Mouse (Mus musculus) embryonic facial prominence, embryonic 14.5 days (tissue): ENCODE measurements around the gene Nfrkb. TPM values are rescaled to one million over a fixed set of nuclear protein-coding genes. Genes with fewer than 3 reads are reported as not detected.

ENCODE experiments used
- ATAC-seq: fragments of 200-750 bp; cut with Nextera tagmentation; 2 replicates; pipeline ENCODE4 v1.8.0; 2017; ENCODE audit warnings: low read depth, moderate number of reproducible peaks, moderate TSS enrichment
- DNase-seq: peaks from one replicate; pipeline ENCODE4 v3.0.0-alpha.2; 2015; ENCODE audit warnings: low spot score
- H3K27ac ChIP-seq: fragments of 300-500 bp; sonication (generic); replicated peaks from 2 replicates; pipeline ENCODE4 v1.5.1; 2014; ENCODE audit warnings: low read depth, mild to moderate bottlenecking, low read length, moderate library complexity
- H3K27me3 ChIP-seq: fragments of 300-500 bp; sonication (generic); replicated peaks from 2 replicates; pipeline ENCODE4 v1.6.1; 2014; ENCODE audit warnings: low read length; ENCODE audit not compliant: control insufficient read depth, insufficient read depth
- H3K36me3 ChIP-seq: fragments of 300-500 bp; sonication (generic); 2 replicates; pipeline ENCODE4 v1.6.1; 2014; ENCODE audit warnings: low read length, mixed read lengths; ENCODE audit not compliant: control insufficient read depth, insufficient read depth
- H3K4me1 ChIP-seq: fragments of 300-500 bp; sonication (generic); 2 replicates; pipeline ENCODE4 v1.6.1; 2014; ENCODE audit warnings: antibody characterized with exemption, low read length; ENCODE audit not compliant: control insufficient read depth, insufficient read depth
- H3K4me2 ChIP-seq: fragments of 300-500 bp; sonication (generic); 2 replicates; pipeline ENCODE4 v1.6.1; 2014; ENCODE audit warnings: low read depth, mild to moderate bottlenecking, low read length, moderate library complexity, mixed read lengths
- H3K4me3 ChIP-seq: fragments of 300-500 bp; sonication (generic); 2 replicates; pipeline ENCODE4 v1.5.1; 2014; ENCODE audit warnings: low read depth, mild to moderate bottlenecking, low read length
- H3K9ac ChIP-seq: fragments of 300-500 bp; sonication (generic); 2 replicates; pipeline ENCODE4 v1.6.1; 2014; ENCODE audit warnings: low read depth, mild to moderate bottlenecking, low read length, moderate library complexity, mixed read lengths
- H3K9me3 ChIP-seq: fragments of 300-500 bp; sonication (generic); 2 replicates; pipeline ENCODE4 v1.6.1; 2016; ENCODE audit warnings: low read length; ENCODE audit not compliant: control insufficient read depth
- WGBS: fragments of 180-500 bp; shearing (Covaris S2); extraction: QIAGEN DNeasy Blood & Tissue Kit; methylation state at CpG from one replicate; pipeline ENCODE4 v1.1.7; 2014; 5-methylcytosine and 5-hydroxymethylcytosine counted together
- polyA plus RNA-seq: library from polyadenylated mRNA; unstranded; fragments of >200 nt; fragmentation: Nextera tagmentation; extraction: Ambion mirVana; gene quantifications from 2 replicates; pipeline ENCODE4 v1.2.1, GENCODE M21; 2014

The Nfrkb gene
- polyA plus RNA-seq, 1 experiment from 2014 or later = 18.3 TPM

DNA sequence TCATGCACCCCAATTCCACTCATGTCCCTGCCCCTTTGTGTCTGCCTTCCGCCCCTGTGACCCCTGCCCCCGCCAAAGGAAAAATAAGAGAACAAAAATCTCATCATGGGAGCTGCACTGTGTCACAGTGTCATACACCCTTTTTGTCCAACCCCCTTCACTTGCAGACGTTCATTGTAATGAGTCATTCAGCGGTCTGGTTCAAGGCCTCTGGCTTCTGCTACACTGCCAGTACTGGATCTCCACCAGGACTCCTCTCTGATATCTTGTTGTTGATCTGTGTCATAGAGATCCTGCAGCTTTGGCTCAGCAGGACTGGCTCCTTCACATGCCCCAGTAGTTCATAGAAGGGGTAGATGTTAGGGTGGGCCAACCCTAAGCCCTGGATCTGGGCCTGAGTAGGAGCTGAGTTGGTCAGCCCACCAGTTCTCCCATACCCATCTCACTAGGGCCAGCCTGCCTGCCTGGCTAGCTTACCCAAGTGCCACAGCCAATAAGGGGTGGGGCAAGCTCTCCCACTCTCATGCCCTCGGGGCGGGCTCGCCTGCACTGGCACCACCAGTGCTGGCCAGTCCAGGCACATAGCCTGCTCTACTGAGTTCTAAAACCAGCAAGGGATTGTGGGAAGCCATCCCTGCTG is 46.5 kb downstream of the Nfrkb start:
- no peaks in the 10 kb centered on the region for H3K36me3 ChIP-seq
- WGBS = 84% methylated on average over 7 of the region's 7 CpGs
- H3K27me3 ChIP-seq = no peaks in the 10 kb centered on the region
- ATAC-seq (no peak), DNase-seq (no peak)
- no peak overlapping the region for H3K4me2 ChIP-seq
- H3K27ac ChIP-seq = no peak overlapping the region
- H3K9ac ChIP-seq = no peak overlapping the region
- H3K4me1 ChIP-seq = no peaks in the 10 kb centered on the region
- no peak overlapping the region for H3K4me3 ChIP-seq
- H3K9me3 ChIP-seq = no peaks in the 10 kb centered on the region

- Histone ChIP-seq H3K27ac (no peak overlapping the region), H3K4me3 (no peak overlapping the region), H3K9ac (no peak overlapping the region), H3K4me1 (no peaks in the 10 kb centered on the region), H3K27me3 (no peaks in the 10 kb centered on the region), H3K36me3 (no peaks in the 10 kb centered on the region), H3K9me3 (no peaks in the 10 kb centered on the region), H3K4me2 (no peak overlapping the region)
- DNase-seq (no peak), ATAC-seq (no peak)
- WGBS = 81% methylated on average over 3 of the region's 3 CpGs
Measured at GRCm38 (mm10) chr9:31433431-31433830, 47.4 kb downstream of the Nfrkb start.

DNA sequence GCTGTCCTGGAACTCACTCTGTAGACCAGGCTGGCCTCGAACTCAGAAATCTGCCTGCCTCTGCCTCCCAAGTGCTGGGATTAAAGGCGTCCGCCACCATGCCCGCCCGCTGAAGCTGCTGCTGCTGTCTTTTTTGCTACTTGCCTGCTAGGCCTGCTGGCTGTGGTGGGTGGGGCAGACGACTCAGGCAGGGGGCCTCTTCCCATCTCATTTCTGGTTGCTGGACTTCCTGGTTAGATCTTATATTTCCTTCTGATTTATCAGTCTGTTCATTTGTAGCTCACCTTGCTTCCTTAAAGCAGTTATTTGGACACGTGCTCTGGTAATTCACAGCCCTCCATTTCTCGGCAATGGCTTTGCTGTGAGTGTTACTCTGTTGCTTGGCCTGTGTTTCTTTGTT is 49.4 kb downstream of the Nfrkb start:
- Histone ChIP-seq H3K36me3 (no peaks in the 10 kb centered on the region), H3K4me3 (no peak overlapping the region), H3K4me1 (no peaks in the 10 kb centered on the region), H3K27me3 (no peaks in the 10 kb centered on the region), H3K27ac (no peak overlapping the region), H3K9ac (no peak overlapping the region), H3K4me2 (no peak overlapping the region), H3K9me3 (no peaks in the 10 kb centered on the region)
- 83% methylated on average over 8 of the region's 8 CpGs for WGBS
- DNase-seq (no peak), ATAC-seq (no peak)

DNA sequence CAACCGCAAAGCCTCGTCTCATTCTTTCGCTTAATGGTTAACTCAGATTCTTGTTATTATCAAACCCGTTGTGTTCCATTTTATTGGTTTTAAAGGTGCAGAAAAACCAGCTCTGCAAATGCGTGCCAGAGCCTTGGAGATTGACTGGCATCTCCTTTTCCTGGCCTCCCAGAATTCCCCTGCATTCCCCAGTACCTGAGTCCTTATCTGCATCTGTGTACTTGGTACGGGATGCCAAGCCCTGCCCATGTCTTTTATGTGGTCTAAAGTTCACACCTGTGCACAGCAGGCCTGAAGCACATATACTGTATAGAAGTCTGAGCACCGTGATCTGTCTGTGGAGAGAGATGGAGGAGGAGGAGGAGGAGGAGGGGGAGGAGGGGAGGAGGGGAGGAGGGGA is 51.9 kb downstream of the Nfrkb start:
- ATAC-seq (no peak), DNase-seq (no peak)
- no peaks in the 10 kb centered on the region for H3K36me3 ChIP-seq

DNA sequence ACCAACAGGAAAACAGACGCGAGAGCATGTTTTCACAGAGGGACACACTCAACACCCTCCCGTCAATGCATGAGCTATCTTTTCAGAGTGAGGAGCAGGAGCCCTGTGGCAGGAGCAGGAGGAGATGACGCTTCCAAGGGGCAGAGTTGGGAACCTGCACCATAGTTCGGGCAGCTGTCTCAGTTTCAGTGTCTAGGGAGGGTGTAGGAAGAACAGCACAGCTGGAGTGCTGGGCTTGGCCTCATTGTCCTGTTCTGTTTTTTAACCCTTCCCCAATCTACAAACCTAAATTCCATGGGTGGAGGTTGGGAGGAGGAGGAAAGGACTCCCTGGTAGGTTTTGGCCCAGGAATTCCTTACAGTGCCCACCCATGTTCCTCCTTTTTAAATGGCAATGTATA is 52.8 kb downstream of the Nfrkb start:
- ATAC-seq (no peak), DNase-seq (no peak)
- Histone ChIP-seq H3K4me2 (no peak overlapping the region), H3K4me3 (no peak overlapping the region), H3K36me3 (no peaks in the 10 kb centered on the region), H3K9ac (no peak overlapping the region), H3K4me1 (no peaks in the 10 kb centered on the region), H3K27ac (no peak overlapping the region), H3K27me3 (no peaks in the 10 kb centered on the region), H3K9me3 (no peaks in the 10 kb centered on the region)
- 58% methylated on average over 5 of the region's 5 CpGs for WGBS

More for the DNA sequence above, 51.9 kb downstream of the Nfrkb start:
- whole genome bisulfite sequencing = 90% methylated on average over 7 of the region's 7 CpGs
- H3K4me3 ChIP-seq = no peak overlapping the region
- no peak overlapping the region for H3K9ac ChIP-seq
- H3K27ac ChIP-seq = no peak overlapping the region
- no peaks in the 10 kb centered on the region for H3K27me3 ChIP-seq
- no peak overlapping the region for H3K4me2 ChIP-seq
- no peaks in the 10 kb centered on the region for H3K9me3 ChIP-seq
- no peaks in the 10 kb centered on the region for H3K4me1 ChIP-seq

DNA sequence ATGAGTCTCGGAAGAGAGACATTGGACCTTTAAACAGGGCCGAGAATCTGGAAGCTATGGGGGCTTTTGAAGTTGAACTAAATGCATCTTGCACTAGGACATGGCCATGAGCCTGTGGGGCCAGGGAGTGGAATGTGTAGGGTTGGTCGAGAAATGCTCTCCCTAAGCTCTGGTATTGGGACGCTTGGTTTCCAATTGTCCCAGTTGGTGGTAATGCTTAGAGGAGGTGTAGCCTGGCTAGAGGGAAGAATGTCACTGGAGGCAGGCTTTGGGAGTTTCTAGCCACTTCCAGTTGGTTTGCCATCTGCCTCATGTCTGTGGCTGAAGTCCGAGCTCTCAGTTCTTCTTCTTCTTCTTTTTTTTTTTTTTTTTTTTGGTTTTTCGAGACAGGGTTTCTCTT is 53.3 kb downstream of the Nfrkb start:
- WGBS = 77% methylated on average over 5 of the region's 6 CpGs
- ATAC-seq (no peak), DNase-seq (no peak)
- no peak overlapping the region for H3K4me3 ChIP-seq
- no peaks in the 10 kb centered on the region for H3K27me3 ChIP-seq
- H3K36me3 ChIP-seq = no peaks in the 10 kb centered on the region
- no peak overlapping the region for H3K9ac ChIP-seq
- no peak overlapping the region for H3K4me2 ChIP-seq
- no peaks in the 10 kb centered on the region for H3K9me3 ChIP-seq
- H3K4me1 ChIP-seq = no peaks in the 10 kb centered on the region
- no peak overlapping the region for H3K27ac ChIP-seq

- H3K4me2 ChIP-seq = no peak overlapping the region
- no peak for ATAC-seq
- 81% methylated on average over 5 of the region's 5 CpGs for WGBS
Measured at GRCm38 (mm10) chr9:31440366-31440765, 54.4 kb downstream of the Nfrkb start.

DNA sequence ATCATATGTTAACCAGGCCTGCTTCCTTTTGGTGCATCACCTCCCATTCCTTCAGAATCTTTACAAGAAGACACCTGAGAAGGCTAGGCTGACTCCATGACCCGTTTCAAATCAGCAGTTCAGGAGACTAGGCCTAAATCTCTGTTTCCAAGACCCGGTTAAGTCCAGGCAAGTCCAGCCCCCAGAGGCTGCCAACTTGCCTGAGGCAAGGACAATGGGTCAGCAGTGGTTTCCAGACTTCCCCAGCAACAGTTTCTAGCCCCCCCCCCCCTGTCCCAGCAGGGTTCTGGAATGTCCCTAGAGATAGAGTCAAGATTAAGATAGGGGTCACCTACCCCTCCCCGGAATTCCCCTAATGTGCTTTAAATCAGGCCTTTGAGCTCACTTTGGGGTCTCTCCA is 55.5 kb downstream of the Nfrkb start:
- 73% methylated on average over 3 of the region's 3 CpGs for WGBS
- no peak overlapping the region for H3K4me3 ChIP-seq
- no peak overlapping the region for H3K9ac ChIP-seq
- H3K4me1 ChIP-seq = no peaks in the 10 kb centered on the region
- no peak overlapping the region for H3K27ac ChIP-seq
- no peaks in the 10 kb centered on the region for H3K9me3 ChIP-seq
- H3K36me3 ChIP-seq = no peaks in the 10 kb centered on the region
- H3K27me3 ChIP-seq = no peaks in the 10 kb centered on the region
- DNase-seq = no peak
- H3K4me2 ChIP-seq = no peak overlapping the region
- no peak for ATAC-seq

More at GRCm38 (mm10) chr9:31440366-31440765, 54.4 kb downstream of the Nfrkb start:
- H3K9ac ChIP-seq = no peak overlapping the region
- no peak overlapping the region for H3K27ac ChIP-seq
- no peak for DNase-seq
- no peaks in the 10 kb centered on the region for H3K4me1 ChIP-seq
- no peaks in the 10 kb centered on the region for H3K27me3 ChIP-seq
- no peak overlapping the region for H3K4me3 ChIP-seq
- H3K36me3 ChIP-seq = no peaks in the 10 kb centered on the region
- H3K9me3 ChIP-seq = no peaks in the 10 kb centered on the region

DNA sequence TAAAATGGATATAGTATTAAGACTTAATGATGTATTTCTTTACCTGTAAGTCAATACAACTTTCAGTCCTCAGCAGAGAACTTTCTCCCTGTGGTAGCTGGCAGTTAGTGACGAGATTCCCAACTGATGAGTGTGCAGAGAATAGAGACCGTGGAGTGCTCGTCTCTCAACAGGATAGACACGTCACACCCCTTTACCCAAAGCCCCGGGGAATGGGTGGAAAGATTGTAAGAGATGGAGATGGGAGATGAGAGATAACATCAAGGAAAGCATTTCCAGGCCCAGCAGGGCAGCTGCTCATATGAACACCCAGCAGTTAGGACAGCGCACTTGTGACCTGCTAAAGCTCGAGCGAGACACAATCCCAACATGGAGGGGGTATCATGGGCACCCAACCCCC is 58.2 kb downstream of the Nfrkb start:
- no peak overlapping the region for H3K4me2 ChIP-seq
- no peaks in the 10 kb centered on the region for H3K9me3 ChIP-seq
- no peak overlapping the region for H3K27ac ChIP-seq
- no peaks in the 10 kb centered on the region for H3K4me1 ChIP-seq
- 72% methylated on average over 8 of the region's 8 CpGs for WGBS
- DNase-seq = no peak
- H3K27me3 ChIP-seq = no peaks in the 10 kb centered on the region
- H3K36me3 ChIP-seq = no peaks in the 10 kb centered on the region
- ATAC-seq = no peak
- H3K9ac ChIP-seq = no peak overlapping the region
- H3K4me3 ChIP-seq = no peak overlapping the region
